Mouse (Mus musculus): Measurements from ENCODE around the gene Prmt3.

Prmt3 gene

GRCm38 (mm10) chr7:49857347-49857746, 79.2 kb downstream of the Prmt3 start:
- no peak for DNase-seq (ENCODE audit: inconsistent ontology term)

GRCm38 (mm10) chr7:49858257-49858656, 80.1 kb downstream of the Prmt3 start:
- DNase-seq (ENCODE audit: inconsistent ontology term): no peak

GRCm38 (mm10) chr7:49859820-49860219, 81.7 kb downstream of the Prmt3 start:
- no peak for DNase-seq (ENCODE audit: inconsistent ontology term)

- peak; percentile 9 for DNase-seq (ENCODE audit: inconsistent ontology term)
These were observed 83.0 kb downstream of the Prmt3 start for GRCm38 (mm10) chr7:49861196-49861595.

GRCm38 (mm10) chr7:49863753-49864152, 85.6 kb downstream of the Prmt3 start:
- DNase-seq (ENCODE audit: inconsistent ontology term): no peak

GRCm38 (mm10) chr7:49869656-49870055, 91.5 kb downstream of the Prmt3 start:
- no peak for DNase-seq (ENCODE audit: inconsistent ontology term)

GRCm38 (mm10) chr7:49870276-49870675, 92.1 kb downstream of the Prmt3 start:
- no peak for DNase-seq (ENCODE audit: inconsistent ontology term)

GRCm38 (mm10) chr7:49877307-49877706, 99.2 kb downstream of the Prmt3 start:
- DNase-seq (ENCODE audit: inconsistent ontology term): no peak

- DNase-seq (ENCODE audit: inconsistent ontology term): no peak
These were observed 100.9 kb downstream of the Prmt3 start for GRCm38 (mm10) chr7:49879051-49879450.

GRCm38 (mm10) chr7:49879998-49880707, 102.0 kb downstream of the Prmt3 start:
- DNase-seq (ENCODE audit: inconsistent ontology term): no peak

GRCm38 (mm10) chr7:49882288-49882687, 104.1 kb downstream of the Prmt3 start:
- peak; percentile 10 for DNase-seq (ENCODE audit: inconsistent ontology term)

GRCm38 (mm10) chr7:49882694-49883389, 104.7 kb downstream of the Prmt3 start:
- peak; percentile 14 for DNase-seq (ENCODE audit: inconsistent ontology term)

GRCm38 (mm10) chr7:49887776-49888390, 109.7 kb downstream of the Prmt3 start:
- peak; percentile 77 for DNase-seq (ENCODE audit: inconsistent ontology term)

- DNase-seq (ENCODE audit: inconsistent ontology term): no peak
These were observed 116.6 kb downstream of the Prmt3 start for GRCm38 (mm10) chr7:49894786-49895185.

GRCm38 (mm10) chr7:49895296-49895695, 117.2 kb downstream of the Prmt3 start:
- no peak for DNase-seq (ENCODE audit: inconsistent ontology term)

GRCm38 (mm10) chr7:49902003-49902552, 123.9 kb downstream of the Prmt3 start:
- no peak for DNase-seq (ENCODE audit: inconsistent ontology term)

- DNase-seq (ENCODE audit: inconsistent ontology term): no peak
These were observed 129.3 kb downstream of the Prmt3 start for GRCm38 (mm10) chr7:49907191-49908171.

Measured in Muller cell, postnatal 12 days (primary cell).